Mouse (Mus musculus): ENCODE data around the gene Ric8b. TPM values are rescaled to one million over a fixed set of nuclear protein-coding genes. Genes with fewer than 3 reads are reported as not detected.

Gene Ric8b
- polyA plus RNA-seq, 1 experiment, result 5.5 TPM

- Histone ChIP-seq H3K27ac (ENCODE audit: insufficient read depth, low read length) (no peak overlapping the region), H3K36me3 (ENCODE audit: control insufficient read depth, insufficient read depth, low read length) (peaks cover 17% of the 10 kb centered on the region)
- WGBS, result 84% methylated on average over 4 of the region's 4 CpGs
Measured at GRCm38 (mm10) chr10:84975264-84975663, 57.8 kb downstream of the Ric8b start.

GRCm38 (mm10) chr10:84976588-84977351, 59.4 kb downstream of the Ric8b start:
- 83% methylated on average over 8 of the region's 8 CpGs for WGBS

More at GRCm38 (mm10) chr10:84975264-84975663, 57.8 kb downstream of the Ric8b start:
- no peak for TF ChIP-seq CTCF (IDR thresholded peaks at IDR 0.05; ENCODE audit: extremely low read depth, insufficient read depth, insufficient read length, insufficient replicate concordance)
- no peak for TF ChIP-seq POLR2A (IDR thresholded peaks at IDR 0.05; ENCODE audit: low read depth, low read length)
- DNase-seq (ENCODE audit: low read depth in 1 of 2, low spot score in 2 of 2), result no peak
- H3K4me3 ChIP-seq (ENCODE audit: extremely low read depth, insufficient read depth, insufficient read length), result no peak overlapping the region
- H3K27me3 ChIP-seq (ENCODE audit: control insufficient read depth, insufficient read depth, low read length), result no peaks in the 10 kb centered on the region
- H3K4me1 ChIP-seq (ENCODE audit: control insufficient read depth, insufficient read depth, insufficient read length), result no peaks in the 10 kb centered on the region

GRCm38 (mm10) chr10:84980291-84980690, 62.9 kb downstream of the Ric8b start:
- WGBS, result 96% methylated on average over 5 of the region's 5 CpGs
- H3K36me3 ChIP-seq (ENCODE audit: control insufficient read depth, insufficient read depth, low read length), result peaks cover 6% of the 10 kb centered on the region; the same call in 1 of the 2 replicates
- no peaks in the 10 kb centered on the region for H3K27me3 ChIP-seq (ENCODE audit: control insufficient read depth, insufficient read depth, low read length)
- no peaks in the 10 kb centered on the region for H3K4me1 ChIP-seq (ENCODE audit: control insufficient read depth, insufficient read depth, insufficient read length)
- H3K4me3 ChIP-seq (ENCODE audit: extremely low read depth, insufficient read depth, insufficient read length), result no peak overlapping the region
- DNase-seq (ENCODE audit: low read depth in 1 of 2, low spot score in 2 of 2), result no peak
- H3K27ac ChIP-seq (ENCODE audit: insufficient read depth, low read length), result no peak overlapping the region
- TF ChIP-seq POLR2A (IDR thresholded peaks at IDR 0.05; ENCODE audit: low read depth, low read length) (no peak), CTCF (IDR thresholded peaks at IDR 0.05; ENCODE audit: extremely low read depth, insufficient read depth, insufficient read length, insufficient replicate concordance) (no peak)

More at GRCm38 (mm10) chr10:84976588-84977351, 59.4 kb downstream of the Ric8b start:
- no peaks in the 10 kb centered on the region for H3K4me1 ChIP-seq (ENCODE audit: control insufficient read depth, insufficient read depth, insufficient read length)
- DNase-seq (ENCODE audit: low read depth in 1 of 2, low spot score in 2 of 2), result no peak
- H3K27ac ChIP-seq (ENCODE audit: insufficient read depth, low read length), result no peak overlapping the region
- peaks cover 12% of the 10 kb centered on the region for H3K36me3 ChIP-seq (ENCODE audit: control insufficient read depth, insufficient read depth, low read length)
- no peak overlapping the region for H3K4me3 ChIP-seq (ENCODE audit: extremely low read depth, insufficient read depth, insufficient read length)
- TF ChIP-seq CTCF (IDR thresholded peaks at IDR 0.05; ENCODE audit: extremely low read depth, insufficient read depth, insufficient read length, insufficient replicate concordance) (no peak), POLR2A (IDR thresholded peaks at IDR 0.05; ENCODE audit: low read depth, low read length) (no peak)
- no peaks in the 10 kb centered on the region for H3K27me3 ChIP-seq (ENCODE audit: control insufficient read depth, insufficient read depth, low read length)

DNA sequence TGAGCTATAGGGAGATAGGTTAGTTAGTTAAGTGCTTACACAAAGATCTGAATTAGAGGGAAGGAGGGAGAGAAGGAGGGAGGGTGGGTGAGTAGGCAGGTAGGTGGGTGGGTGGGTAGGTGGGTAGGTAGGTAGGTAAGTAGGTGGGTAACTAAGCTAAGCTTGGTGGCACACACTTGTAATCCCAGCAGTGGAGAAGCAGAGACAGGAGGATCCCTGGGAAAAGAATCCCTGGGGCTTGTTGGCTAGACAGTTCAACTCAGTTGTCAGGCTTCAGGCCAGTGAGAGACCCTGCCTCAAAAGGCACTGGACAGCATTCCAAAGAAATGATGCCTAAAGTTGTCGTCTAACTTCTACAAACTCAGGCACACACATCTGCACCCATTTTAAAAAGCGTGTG, 64.0 kb downstream of the Ric8b start:
- WGBS, result 87% methylated on average over 2 of the region's 2 CpGs
- no peak overlapping the region for H3K27ac ChIP-seq (ENCODE audit: insufficient read depth, low read length)
- peaks cover 6% of the 10 kb centered on the region; the same call in 1 of the 2 replicates for H3K36me3 ChIP-seq (ENCODE audit: control insufficient read depth, insufficient read depth, low read length)
- H3K4me1 ChIP-seq (ENCODE audit: control insufficient read depth, insufficient read depth, insufficient read length), result no peaks in the 10 kb centered on the region
- H3K27me3 ChIP-seq (ENCODE audit: control insufficient read depth, insufficient read depth, low read length), result no peaks in the 10 kb centered on the region
- DNase-seq (ENCODE audit: low read depth in 1 of 2, low spot score in 2 of 2), result no peak
- TF ChIP-seq POLR2A (IDR thresholded peaks at IDR 0.05; ENCODE audit: low read depth, low read length) (no peak), CTCF (IDR thresholded peaks at IDR 0.05; ENCODE audit: extremely low read depth, insufficient read depth, insufficient read length, insufficient replicate concordance) (no peak)
- H3K4me3 ChIP-seq (ENCODE audit: extremely low read depth, insufficient read depth, insufficient read length), result no peak overlapping the region

DNA sequence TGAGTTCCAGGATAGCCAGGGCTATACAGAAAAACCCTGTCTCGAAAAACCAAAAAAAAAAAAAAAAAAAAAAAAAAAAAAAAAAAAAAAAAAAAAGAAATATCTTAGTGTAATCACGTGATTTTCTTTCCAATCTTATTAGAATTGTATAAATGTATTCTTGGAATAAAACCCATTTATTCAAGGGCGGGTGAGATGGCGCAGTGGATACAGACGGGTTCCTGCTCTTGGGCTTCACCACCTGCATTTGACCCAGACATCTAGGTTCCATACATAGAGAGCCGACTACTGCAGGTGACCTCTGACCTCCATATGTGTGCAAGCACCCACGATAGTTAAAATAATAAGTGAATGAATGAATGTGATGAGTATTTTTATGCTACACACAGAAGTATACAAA, 65.3 kb downstream of the Ric8b start:
- WGBS, result 87% methylated on average over 7 of the region's 7 CpGs
- no peak for DNase-seq (ENCODE audit: low read depth in 1 of 2, low spot score in 2 of 2)
- no peak overlapping the region for H3K4me3 ChIP-seq (ENCODE audit: extremely low read depth, insufficient read depth, insufficient read length)
- peaks cover 9% of the 10 kb centered on the region; the same call in 1 of the 2 replicates for H3K36me3 ChIP-seq (ENCODE audit: control insufficient read depth, insufficient read depth, low read length)
- H3K27ac ChIP-seq (ENCODE audit: insufficient read depth, low read length), result no peak overlapping the region
- no peaks in the 10 kb centered on the region for H3K27me3 ChIP-seq (ENCODE audit: control insufficient read depth, insufficient read depth, low read length)
- no peak for TF ChIP-seq POLR2A (IDR thresholded peaks at IDR 0.05; ENCODE audit: low read depth, low read length)
- TF ChIP-seq CTCF (IDR thresholded peaks at IDR 0.05; ENCODE audit: extremely low read depth, insufficient read depth, insufficient read length, insufficient replicate concordance), result no peak
- H3K4me1 ChIP-seq (ENCODE audit: control insufficient read depth, insufficient read depth, insufficient read length), result no peaks in the 10 kb centered on the region

- no peaks in the 10 kb centered on the region for H3K4me1 ChIP-seq (ENCODE audit: control insufficient read depth, insufficient read depth, insufficient read length)
- no peak overlapping the region for H3K27ac ChIP-seq (ENCODE audit: insufficient read depth, low read length)
- TF ChIP-seq POLR2A (IDR thresholded peaks at IDR 0.05; ENCODE audit: low read depth, low read length) (no peak), CTCF (IDR thresholded peaks at IDR 0.05; ENCODE audit: extremely low read depth, insufficient read depth, insufficient read length, insufficient replicate concordance) (peak; percentile 45; the same call in 1 of the 2 replicates)
- peak in 1 of 2 experiments; percentile 20 for DNase-seq (ENCODE audit: low read depth in 1 of 2, low spot score in 2 of 2)
- H3K36me3 ChIP-seq (ENCODE audit: control insufficient read depth, insufficient read depth, low read length), result peaks cover 8% of the 10 kb centered on the region; the same call in 1 of the 2 replicates
- no peaks in the 10 kb centered on the region for H3K27me3 ChIP-seq (ENCODE audit: control insufficient read depth, insufficient read depth, low read length)
- 93% methylated on average over 9 of the region's 9 CpGs for WGBS
- H3K4me3 ChIP-seq (ENCODE audit: extremely low read depth, insufficient read depth, insufficient read length), result no peak overlapping the region
Measured at GRCm38 (mm10) chr10:84985956-84986355, 68.5 kb downstream of the Ric8b start.

DNA sequence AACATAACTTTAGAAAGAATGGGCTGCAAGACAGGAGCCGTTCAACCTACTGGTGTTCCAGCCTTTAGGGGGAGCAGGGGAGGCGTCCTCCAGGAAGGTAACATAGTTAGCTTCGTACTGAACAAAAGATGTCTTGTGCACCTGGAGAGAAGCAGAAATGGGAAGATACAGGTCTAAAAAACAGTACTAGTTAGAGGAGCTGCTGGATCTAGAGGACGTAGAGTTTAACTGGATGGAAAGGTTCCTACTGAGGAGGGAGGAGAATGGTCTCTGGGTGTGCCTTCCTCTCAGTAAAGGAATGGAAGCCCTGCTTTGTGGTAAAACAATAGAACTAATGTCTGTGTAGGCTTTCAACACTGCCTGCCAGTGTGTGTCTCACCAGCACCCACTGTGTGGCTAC, 70.2 kb downstream of the Ric8b start:
- DNase-seq (ENCODE audit: low read depth in 1 of 2, low spot score in 2 of 2), result no peak
- peaks cover 11% of the 10 kb centered on the region for H3K36me3 ChIP-seq (ENCODE audit: control insufficient read depth, insufficient read depth, low read length)
- no peak overlapping the region for H3K4me3 ChIP-seq (ENCODE audit: extremely low read depth, insufficient read depth, insufficient read length)
- H3K27ac ChIP-seq (ENCODE audit: insufficient read depth, low read length), result no peak overlapping the region
- no peaks in the 10 kb centered on the region for H3K27me3 ChIP-seq (ENCODE audit: control insufficient read depth, insufficient read depth, low read length)
- 95% methylated on average over 4 of the region's 4 CpGs for WGBS
- no peaks in the 10 kb centered on the region for H3K4me1 ChIP-seq (ENCODE audit: control insufficient read depth, insufficient read depth, insufficient read length)
- TF ChIP-seq CTCF (IDR thresholded peaks at IDR 0.05; ENCODE audit: extremely low read depth, insufficient read depth, insufficient read length, insufficient replicate concordance) (no peak), POLR2A (IDR thresholded peaks at IDR 0.05; ENCODE audit: low read depth, low read length) (no peak)

All from spleen, adult 2 months (tissue).